Mouse (Mus musculus) intestine, embryonic 14.5 days (tissue): Measurements from ENCODE around the gene Ccdc150. TPM values are rescaled to one million over a fixed set of nuclear protein-coding genes. Genes with fewer than 3 reads are reported as not detected.

Experiments used
- ATAC-seq: fragments of 200-750 bp; cut with Nextera tagmentation; replicated peaks from 2 replicates; pipeline ENCODE4 v1.8.0; 2017; ENCODE audit warnings: low read depth, moderate number of reproducible peaks, moderate TSS enrichment, moderate library complexity; ENCODE audit not compliant: low FRiP score, low TSS enrichment
- DNase-seq: peaks from one replicate; pipeline ENCODE4 v3.0.0-alpha.2; 2018; ENCODE audit warnings: low spot score
- H3K27ac ChIP-seq: fragments of 300-500 bp; sonication (generic); 2 replicates; pipeline ENCODE4 v1.5.1; 2014; ENCODE audit warnings: low read depth, mild to moderate bottlenecking, control low read depth
- H3K27me3 ChIP-seq: fragments of 300-500 bp; sonication (generic); replicated peaks from 2 replicates; pipeline ENCODE4 v1.6.1; 2014; ENCODE audit warnings: low read length, control low read depth; ENCODE audit not compliant: control insufficient read depth, insufficient read depth
- H3K36me3 ChIP-seq: fragments of 300-500 bp; sonication (generic); 2 replicates; pipeline ENCODE4 v1.6.1; 2014; ENCODE audit warnings: low read length, control low read depth; ENCODE audit not compliant: control insufficient read depth, insufficient read depth
- H3K4me1 ChIP-seq: fragments of 300-500 bp; sonication (generic); replicated peaks from 2 replicates; pipeline ENCODE4 v1.6.1; 2014; ENCODE audit warnings: low read length, control low read depth, mixed read lengths; ENCODE audit not compliant: control insufficient read depth, insufficient read depth
- H3K4me2 ChIP-seq: fragments of 300-500 bp; sonication (generic); 2 replicates; pipeline ENCODE4 v1.6.1; 2014; ENCODE audit warnings: low read length
- H3K4me3 ChIP-seq: fragments of 300-500 bp; sonication (generic); 2 replicates; pipeline ENCODE4 v1.5.1; 2014; ENCODE audit warnings: low read depth, low read length, control low read depth, mixed read lengths
- H3K9ac ChIP-seq: fragments of 300-500 bp; sonication (generic); 2 replicates; pipeline ENCODE4 v1.6.1; 2014; ENCODE audit warnings: mild to moderate bottlenecking, low read length
- H3K9me3 ChIP-seq: fragments of 300-500 bp; sonication (generic); 2 replicates; pipeline ENCODE4 v1.6.1; 2016; ENCODE audit warnings: low read length, control low read depth; ENCODE audit not compliant: control insufficient read depth
- WGBS: fragments of 180-500 bp; shearing (Covaris S2); extraction: QIAGEN DNeasy Blood & Tissue Kit; methylation state at CpG from one replicate; pipeline ENCODE4 v1.1.7; 2014; 5-methylcytosine and 5-hydroxymethylcytosine counted together
- polyA plus RNA-seq: library from polyadenylated mRNA; unstranded; fragments of >200 nt; fragmentation: Nextera tagmentation; extraction: Ambion mirVana; gene quantifications from 2 replicates; pipeline ENCODE4 v1.2.1, GENCODE M21; 2014

Gene Ccdc150
- polyA plus RNA-seq, 1 experiment from 2014 or later: 0.24 TPM

DNA sequence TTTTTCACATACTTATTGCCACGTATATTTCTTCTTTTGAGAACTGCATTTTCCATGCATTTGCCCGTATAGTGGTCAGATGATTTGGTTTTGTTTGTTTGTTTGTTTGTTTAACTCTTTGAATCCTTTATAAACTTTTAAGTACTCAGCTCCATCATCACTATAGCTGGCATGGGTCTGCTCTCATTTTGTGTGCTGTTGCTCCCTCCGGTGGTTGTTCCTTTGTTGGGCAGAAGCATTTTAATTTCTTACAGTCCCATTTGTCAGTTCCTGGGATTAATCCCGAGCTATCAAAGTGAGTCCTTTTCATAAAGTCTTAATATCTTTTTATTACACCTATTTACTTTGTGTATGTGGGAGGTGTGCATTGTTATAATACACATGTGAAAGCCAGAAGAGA lies 82.5 kb downstream of the Ccdc150 start:
- no peak for DNase-seq
- H3K36me3 ChIP-seq: no peaks in the 10 kb centered on the region
- ATAC-seq: no peak
- 60% methylated on average over 4 of the region's 4 CpGs for WGBS
- no peaks in the 10 kb centered on the region for H3K27me3 ChIP-seq
- H3K4me2 ChIP-seq: no peak overlapping the region
- no peak overlapping the region for H3K27ac ChIP-seq
- no peak overlapping the region for H3K4me3 ChIP-seq
- no peaks in the 10 kb centered on the region for H3K4me1 ChIP-seq
- no peak overlapping the region for H3K9ac ChIP-seq
- H3K9me3 ChIP-seq: no peaks in the 10 kb centered on the region

DNA sequence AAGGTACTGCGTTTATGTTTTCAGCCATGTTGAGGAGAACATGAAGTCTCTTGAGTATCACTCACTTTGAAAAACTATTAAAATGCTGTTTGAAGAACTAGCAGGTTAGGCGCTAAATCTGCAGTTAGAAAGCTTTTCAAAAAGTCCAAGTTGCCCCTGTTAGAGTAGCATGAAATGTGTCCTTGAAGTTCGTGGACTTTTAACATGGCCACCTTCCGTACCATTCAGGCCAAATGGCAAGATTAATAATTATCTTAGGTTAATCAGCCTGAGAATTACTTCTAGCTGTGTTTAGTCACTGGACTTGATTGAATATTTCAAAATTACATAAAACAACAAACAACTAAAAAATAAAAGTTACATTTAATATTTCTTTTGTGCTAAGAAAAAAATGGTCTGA lies 104.3 kb downstream of the Ccdc150 start:
- DNase-seq: no peak
- H3K4me3 ChIP-seq: no peak overlapping the region
- no peaks in the 10 kb centered on the region for H3K27me3 ChIP-seq
- 92% methylated on average over 4 of the region's 4 CpGs for WGBS
- H3K27ac ChIP-seq: no peak overlapping the region
- H3K9ac ChIP-seq: no peak overlapping the region
- H3K4me1 ChIP-seq: no peaks in the 10 kb centered on the region
- H3K4me2 ChIP-seq: no peak overlapping the region
- no peak for ATAC-seq
- no peaks in the 10 kb centered on the region for H3K9me3 ChIP-seq
- no peaks in the 10 kb centered on the region for H3K36me3 ChIP-seq

DNA sequence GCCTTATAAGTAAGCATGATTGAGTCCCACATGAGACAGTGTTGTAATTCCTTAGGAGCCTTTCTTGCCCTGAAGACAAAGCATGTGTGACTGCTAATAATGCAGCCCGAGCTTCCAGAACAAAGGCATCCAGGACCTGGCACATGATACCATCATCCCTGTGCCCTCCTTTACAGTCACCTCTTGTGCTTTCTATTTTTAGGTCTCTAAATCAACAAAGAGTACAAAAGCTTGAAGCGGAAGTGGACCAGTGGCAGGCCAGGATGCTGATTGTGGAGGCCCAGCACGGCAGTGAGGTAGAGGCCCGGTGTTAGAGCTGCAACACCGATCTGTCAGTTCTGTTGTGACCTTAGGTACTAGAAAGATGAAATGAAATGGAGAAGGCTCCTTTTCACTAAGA lies 105.0 kb downstream of the Ccdc150 start:
- Histone ChIP-seq H3K27me3 (no peaks in the 10 kb centered on the region), H3K9me3 (no peaks in the 10 kb centered on the region), H3K4me2 (no peak overlapping the region), H3K27ac (no peak overlapping the region), H3K9ac (no peak overlapping the region), H3K4me3 (no peak overlapping the region), H3K4me1 (no peaks in the 10 kb centered on the region), H3K36me3 (no peaks in the 10 kb centered on the region)
- no peak for ATAC-seq
- 86% methylated on average over 5 of the region's 5 CpGs for WGBS
- DNase-seq: no peak

DNA sequence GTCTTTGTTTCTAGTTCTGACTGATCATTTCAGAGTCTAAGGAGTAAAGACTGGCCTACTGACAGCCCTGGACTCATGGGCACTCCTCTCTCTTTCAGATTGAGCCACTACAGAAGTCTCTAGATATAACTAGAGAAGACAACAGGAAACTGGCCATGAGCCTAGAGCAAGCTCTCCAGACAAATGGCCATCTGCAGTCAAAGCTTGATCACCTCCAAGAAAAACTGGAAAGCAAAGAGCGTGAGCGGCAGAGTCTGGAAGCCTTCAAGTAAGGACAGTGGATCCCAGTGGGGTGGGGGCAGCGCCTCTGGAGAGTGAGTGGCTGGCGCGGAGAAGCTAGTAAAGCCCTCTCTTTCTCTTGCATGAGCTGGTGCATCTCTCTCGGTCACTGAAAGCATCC lies 106.1 kb downstream of the Ccdc150 start:
- Histone ChIP-seq H3K36me3 (no peaks in the 10 kb centered on the region), H3K27me3 (no peaks in the 10 kb centered on the region), H3K9me3 (no peaks in the 10 kb centered on the region), H3K4me1 (no peaks in the 10 kb centered on the region), H3K27ac (no peak overlapping the region), H3K9ac (no peak overlapping the region), H3K4me2 (no peak overlapping the region), H3K4me3 (no peak overlapping the region)
- ATAC-seq (no peak), DNase-seq (no peak)
- 81% methylated on average over 6 of the region's 6 CpGs for WGBS

DNA sequence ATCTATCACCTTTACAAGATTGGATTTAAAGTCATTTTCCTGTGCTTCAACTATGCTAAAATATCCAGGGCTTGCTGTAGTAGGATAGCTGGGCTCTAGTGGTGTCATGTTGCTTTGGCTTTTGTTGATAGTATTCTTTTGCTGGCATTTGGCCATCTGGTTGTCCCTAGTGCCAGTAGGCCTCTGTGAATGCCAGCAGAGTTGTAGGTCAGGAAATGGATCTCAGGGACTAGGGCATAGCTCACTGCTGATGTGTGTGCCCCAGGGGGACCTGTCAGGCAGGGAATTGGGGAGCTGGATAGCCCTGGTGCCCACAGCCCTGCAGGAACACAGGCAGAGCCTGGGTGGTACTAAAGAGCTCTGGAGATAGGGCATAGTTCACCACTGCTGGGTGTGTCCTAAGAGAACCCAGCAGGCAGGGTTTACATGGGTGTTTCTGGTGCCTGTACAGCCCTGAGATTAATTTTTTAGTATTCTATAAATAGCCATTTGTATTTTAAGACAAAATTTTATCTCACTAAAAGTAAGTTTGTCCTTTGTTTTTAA lies 127.1 kb downstream of the Ccdc150 start:
- Histone ChIP-seq H3K4me3 (no peak overlapping the region), H3K4me2 (no peak overlapping the region), H3K36me3 (no peaks in the 10 kb centered on the region), H3K9me3 (no peaks in the 10 kb centered on the region), H3K27ac (no peak overlapping the region), H3K4me1 (no peaks in the 10 kb centered on the region), H3K27me3 (no peaks in the 10 kb centered on the region), H3K9ac (no peak overlapping the region)
- ATAC-seq (no peak), DNase-seq (no peak)

DNA sequence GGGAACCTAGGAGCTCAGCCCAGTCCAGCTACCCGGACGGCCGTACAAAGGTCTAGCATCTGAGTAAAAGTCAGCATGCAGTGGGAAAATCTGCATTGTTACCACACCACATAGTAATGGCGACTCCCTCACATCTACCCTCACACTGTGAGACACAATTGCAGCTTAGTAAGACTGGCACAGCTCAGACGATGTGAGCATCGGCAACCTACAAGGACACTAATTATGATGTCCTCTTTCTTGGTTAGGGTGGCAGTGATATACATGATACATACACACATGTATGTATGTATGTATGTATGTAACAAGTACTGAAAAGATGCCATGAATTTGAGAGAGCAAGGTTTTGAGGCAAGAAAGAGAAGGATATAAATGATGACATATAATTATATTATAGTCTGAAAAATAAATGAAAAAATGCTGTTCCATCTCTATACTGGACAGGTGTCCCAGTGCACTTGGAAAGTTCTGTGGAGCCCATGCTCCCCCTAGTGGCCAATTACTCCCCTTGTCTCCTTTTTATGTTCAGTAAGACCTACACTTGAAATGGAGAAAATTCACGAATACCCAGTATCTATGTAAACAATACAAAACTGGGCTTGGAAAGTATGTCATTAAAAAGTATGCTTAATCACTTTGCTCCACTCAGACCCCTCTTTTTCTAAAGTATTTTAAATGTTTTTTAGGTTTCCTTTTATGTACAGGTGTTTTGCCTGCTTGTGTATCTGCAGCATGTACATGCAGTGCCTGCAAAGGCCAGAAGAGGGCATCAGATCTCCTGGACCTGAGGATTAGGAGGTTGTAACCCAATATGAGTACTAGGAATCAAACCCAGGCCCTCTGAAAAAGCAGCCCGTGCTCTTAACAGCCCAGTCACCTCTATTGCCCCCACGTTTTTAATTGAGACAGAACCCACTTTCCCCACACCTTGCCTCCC lies 130.8 kb downstream of the Ccdc150 start:
- Histone ChIP-seq H3K36me3 (no peaks in the 10 kb centered on the region), H3K9ac (no peak overlapping the region), H3K4me1 (no peaks in the 10 kb centered on the region), H3K4me3 (no peak overlapping the region), H3K4me2 (no peak overlapping the region), H3K27me3 (no peaks in the 10 kb centered on the region), H3K9me3 (no peaks in the 10 kb centered on the region), H3K27ac (no peak overlapping the region)
- WGBS: 88% methylated on average over 9 of the region's 9 CpGs
- ATAC-seq (peak; percentile 63; the same call in 1 of the 2 replicates), DNase-seq (peak; percentile 60)

DNA sequence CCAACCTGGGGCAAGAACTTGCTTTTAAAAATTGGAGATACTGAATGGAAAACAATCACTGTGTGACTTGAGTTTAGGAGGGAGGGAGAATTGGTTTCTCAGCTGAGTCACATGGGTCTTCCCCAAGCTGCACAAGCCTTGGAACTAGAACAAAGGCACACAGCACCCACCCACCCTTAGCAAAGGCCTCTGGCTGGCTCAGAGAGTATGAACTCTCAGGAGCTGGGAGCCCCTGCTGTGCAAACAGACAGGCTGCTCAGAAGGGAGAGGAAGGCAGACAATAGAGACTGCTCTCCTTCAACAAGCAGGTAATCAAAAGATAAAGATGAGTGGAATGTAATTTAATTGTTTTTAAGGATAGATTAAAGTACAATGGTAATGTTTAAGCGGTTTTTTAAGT lies 133.7 kb downstream of the Ccdc150 start:
- no peaks in the 10 kb centered on the region for H3K36me3 ChIP-seq
- no peaks in the 10 kb centered on the region for H3K9me3 ChIP-seq
- DNase-seq (no peak), ATAC-seq (no peak)
- no peaks in the 10 kb centered on the region for H3K4me1 ChIP-seq
- WGBS: 50% methylated on average over 1 of the region's 1 CpGs
- no peak overlapping the region for H3K9ac ChIP-seq
- no peak overlapping the region for H3K27ac ChIP-seq
- no peaks in the 10 kb centered on the region for H3K27me3 ChIP-seq
- no peak overlapping the region for H3K4me3 ChIP-seq
- no peak overlapping the region for H3K4me2 ChIP-seq

DNA sequence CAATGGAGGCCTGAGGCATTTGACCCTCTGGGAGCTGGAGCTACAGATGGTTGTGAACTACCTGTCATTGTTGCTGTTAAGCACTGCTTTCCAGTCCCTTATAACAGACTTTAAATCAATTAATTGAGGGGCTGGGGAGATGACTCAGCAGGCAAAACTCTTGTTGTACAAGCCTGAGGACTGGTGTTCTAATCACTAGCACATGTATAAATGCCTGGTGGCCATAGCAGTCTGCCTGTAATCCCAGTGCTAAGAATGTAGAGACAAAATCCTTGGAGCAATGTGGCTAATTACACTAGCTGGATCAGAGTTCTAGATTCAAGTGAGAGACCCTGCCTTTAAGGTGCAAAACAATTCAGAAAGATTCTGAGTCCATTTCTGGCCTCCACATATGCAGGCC lies 152.3 kb downstream of the Ccdc150 start:
- DNase-seq (no peak), ATAC-seq (no peak)
- H3K27ac ChIP-seq: no peak overlapping the region
- H3K27me3 ChIP-seq: no peaks in the 10 kb centered on the region
- no peak overlapping the region for H3K4me3 ChIP-seq
- no peak overlapping the region for H3K4me2 ChIP-seq
- H3K9ac ChIP-seq: no peak overlapping the region
- peaks cover 58% of the 10 kb centered on the region for H3K36me3 ChIP-seq
- H3K4me1 ChIP-seq: no peaks in the 10 kb centered on the region
- no peaks in the 10 kb centered on the region for H3K9me3 ChIP-seq
